Mouse (Mus musculus) erythroblast, embryonic 14.5 days (primary cell): ENCODE measurements around the gene Cd300c.

ENCODE experiments used
- GATA1 ChIP-seq: IDR thresholded peaks from 2 replicates; pipeline ENCODE4 v1.6.1; 2012; ENCODE audit warnings: low read length, inconsistent platforms, mixed read lengths
- TAL1 ChIP-seq: IDR thresholded peaks from 3 replicates; pipeline ENCODE4 v1.6.1; 2012; ENCODE audit warnings: low read length, inconsistent platforms, mixed read lengths

DNA sequence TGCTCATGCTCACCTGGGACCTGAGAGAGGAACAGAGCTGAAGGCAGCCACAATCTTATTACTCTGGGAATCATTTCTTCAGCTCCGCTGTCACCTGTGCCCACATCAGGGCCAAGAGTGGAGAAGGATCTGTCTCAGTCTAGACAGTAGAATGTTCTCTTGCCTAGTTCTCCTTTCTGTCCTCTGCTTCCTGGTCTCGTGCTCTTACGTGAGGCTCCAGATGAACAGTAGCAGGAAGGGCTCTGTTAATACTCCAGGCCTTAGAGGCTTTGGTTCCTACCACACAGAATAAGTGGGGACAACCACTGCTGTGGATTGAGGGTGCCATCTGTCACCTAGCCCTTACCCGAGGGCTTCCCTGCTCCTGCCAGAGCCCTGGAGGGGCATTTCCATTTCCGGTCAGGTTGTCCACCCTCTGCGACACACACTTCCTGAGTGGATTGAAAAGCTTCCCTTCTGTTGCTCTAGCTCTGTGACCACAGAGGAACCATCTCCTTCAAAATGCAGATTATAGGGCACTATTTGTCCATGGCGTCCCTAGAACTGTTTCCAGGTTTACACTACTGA is 32.6 kb upstream of the Cd300c start, which contains the start of gene Cd300c2:
- TF ChIP-seq GATA1 (no peak), TAL1 (no peak)
